Mouse (Mus musculus): ENCODE data around the gene St5. TPM values are rescaled to one million over a fixed set of nuclear protein-coding genes. Genes with fewer than 3 reads are reported as not detected.

The St5 gene
- polyA plus RNA-seq, 1 experiment: 123 TPM

GRCm38 (mm10) chr7:109545255-109545993 is 158.0 kb downstream of the St5 start:
- TF ChIP-seq CTCF (IDR thresholded peaks at IDR 0.05; ENCODE audit: insufficient read depth, low read length): no peak
- TF ChIP-seq POLR2A (IDR thresholded peaks at IDR 0.05; ENCODE audit: borderline replicate concordance, extremely low read depth, low read depth, low read length): no peak
- WGBS: 44% methylated on average over 10 of the region's 10 CpGs
- no peak for DNase-seq
- H3K4me3 ChIP-seq (replicated peaks; ENCODE audit: extremely low read depth, low read depth, low read length): no peak overlapping the region
- peaks cover 28% of the 10 kb centered on the region for H3K4me1 ChIP-seq (ENCODE audit: control insufficient read depth, insufficient read depth, low read length)

- no peak for TF ChIP-seq CTCF (IDR thresholded peaks at IDR 0.05; ENCODE audit: insufficient read depth, low read length)
- TF ChIP-seq POLR2A (IDR thresholded peaks at IDR 0.05; ENCODE audit: borderline replicate concordance, extremely low read depth, low read depth, low read length): no peak
- DNase-seq: no peak
- Histone ChIP-seq H3K4me3 (replicated peaks; ENCODE audit: extremely low read depth, low read depth, low read length) (no peak overlapping the region), H3K4me1 (ENCODE audit: control insufficient read depth, insufficient read depth, low read length) (peaks cover 24% of the 10 kb centered on the region)
- 40% methylated on average over 5 of the region's 5 CpGs for WGBS
Measured at GRCm38 (mm10) chr7:109544792-109545191, 158.6 kb downstream of the St5 start.

GRCm38 (mm10) chr7:109542364-109542628 is 161.1 kb downstream of the St5 start:
- DNase-seq: no peak
- Histone ChIP-seq H3K4me1 (ENCODE audit: control insufficient read depth, insufficient read depth, low read length) (peaks cover 18% of the 10 kb centered on the region), H3K4me3 (replicated peaks; ENCODE audit: extremely low read depth, low read depth, low read length) (no peak overlapping the region)
- WGBS: 66% methylated on average over 3 of the region's 3 CpGs
- TF ChIP-seq CTCF (IDR thresholded peaks at IDR 0.05; ENCODE audit: insufficient read depth, low read length): no peak
- no peak for TF ChIP-seq POLR2A (IDR thresholded peaks at IDR 0.05; ENCODE audit: borderline replicate concordance, extremely low read depth, low read depth, low read length)

- Histone ChIP-seq H3K4me3 (replicated peaks; ENCODE audit: extremely low read depth, low read depth, low read length) (no peak overlapping the region), H3K4me1 (ENCODE audit: control insufficient read depth, insufficient read depth, low read length) (peaks cover 19% of the 10 kb centered on the region)
- TF ChIP-seq CTCF (IDR thresholded peaks at IDR 0.05; ENCODE audit: insufficient read depth, low read length) (no peak), POLR2A (IDR thresholded peaks at IDR 0.05; ENCODE audit: borderline replicate concordance, extremely low read depth, low read depth, low read length) (no peak)
- no peak for DNase-seq
- WGBS: 49% methylated on average over 10 of the region's 10 CpGs
Measured at GRCm38 (mm10) chr7:109541609-109542363, 161.6 kb downstream of the St5 start.

- TF ChIP-seq POLR2A (IDR thresholded peaks at IDR 0.05; ENCODE audit: borderline replicate concordance, extremely low read depth, low read depth, low read length) (no peak), CTCF (IDR thresholded peaks at IDR 0.05; ENCODE audit: insufficient read depth, low read length) (no peak)
- H3K4me3 ChIP-seq (replicated peaks; ENCODE audit: extremely low read depth, low read depth, low read length): no peak overlapping the region
- DNase-seq: no peak
- peaks cover 20% of the 10 kb centered on the region for H3K4me1 ChIP-seq (ENCODE audit: control insufficient read depth, insufficient read depth, low read length)
Measured at GRCm38 (mm10) chr7:109540902-109541301, 162.5 kb downstream of the St5 start.

- TF ChIP-seq CTCF (IDR thresholded peaks at IDR 0.05; ENCODE audit: insufficient read depth, low read length): no peak
- no peak for TF ChIP-seq POLR2A (IDR thresholded peaks at IDR 0.05; ENCODE audit: borderline replicate concordance, extremely low read depth, low read depth, low read length)
- Histone ChIP-seq H3K4me3 (replicated peaks; ENCODE audit: extremely low read depth, low read depth, low read length) (no peak overlapping the region), H3K4me1 (ENCODE audit: control insufficient read depth, insufficient read depth, low read length) (peaks cover 6% of the 10 kb centered on the region)
- 36% methylated on average over 4 of the region's 4 CpGs for WGBS
- DNase-seq: no peak
Measured at GRCm38 (mm10) chr7:109536451-109536946, 166.9 kb downstream of the St5 start.

GRCm38 (mm10) chr7:109534921-109535320 is 168.5 kb downstream of the St5 start:
- DNase-seq: no peak
- TF ChIP-seq POLR2A (IDR thresholded peaks at IDR 0.05; ENCODE audit: borderline replicate concordance, extremely low read depth, low read depth, low read length) (no peak), CTCF (IDR thresholded peaks at IDR 0.05; ENCODE audit: insufficient read depth, low read length) (no peak)
- WGBS: 85% methylated on average over 3 of the region's 3 CpGs
- Histone ChIP-seq H3K4me3 (replicated peaks; ENCODE audit: extremely low read depth, low read depth, low read length) (no peak overlapping the region), H3K4me1 (ENCODE audit: control insufficient read depth, insufficient read depth, low read length) (peaks cover 13% of the 10 kb centered on the region)

GRCm38 (mm10) chr7:109533888-109534287 is 169.5 kb downstream of the St5 start:
- TF ChIP-seq POLR2A (IDR thresholded peaks at IDR 0.05; ENCODE audit: borderline replicate concordance, extremely low read depth, low read depth, low read length) (no peak), CTCF (IDR thresholded peaks at IDR 0.05; ENCODE audit: insufficient read depth, low read length) (no peak)
- no peak overlapping the region for H3K4me3 ChIP-seq (replicated peaks; ENCODE audit: extremely low read depth, low read depth, low read length)
- H3K4me1 ChIP-seq (ENCODE audit: control insufficient read depth, insufficient read depth, low read length): peaks cover 15% of the 10 kb centered on the region
- DNase-seq: no peak
- WGBS: 82% methylated on average over 4 of the region's 4 CpGs

GRCm38 (mm10) chr7:109533129-109533528 is 170.3 kb downstream of the St5 start:
- H3K4me3 ChIP-seq (replicated peaks; ENCODE audit: extremely low read depth, low read depth, low read length): no peak overlapping the region
- WGBS: 87% methylated on average over 4 of the region's 4 CpGs
- no peak for DNase-seq
- H3K4me1 ChIP-seq (ENCODE audit: control insufficient read depth, insufficient read depth, low read length): peaks cover 19% of the 10 kb centered on the region
- TF ChIP-seq CTCF (IDR thresholded peaks at IDR 0.05; ENCODE audit: insufficient read depth, low read length): no peak
- TF ChIP-seq POLR2A (IDR thresholded peaks at IDR 0.05; ENCODE audit: borderline replicate concordance, extremely low read depth, low read depth, low read length): no peak

GRCm38 (mm10) chr7:109532691-109533090 is 170.7 kb downstream of the St5 start:
- no peak for DNase-seq
- peaks cover 19% of the 10 kb centered on the region for H3K4me1 ChIP-seq (ENCODE audit: control insufficient read depth, insufficient read depth, low read length)
- H3K4me3 ChIP-seq (replicated peaks; ENCODE audit: extremely low read depth, low read depth, low read length): no peak overlapping the region
- 39% methylated on average over 3 of the region's 3 CpGs for WGBS
- TF ChIP-seq POLR2A (IDR thresholded peaks at IDR 0.05; ENCODE audit: borderline replicate concordance, extremely low read depth, low read depth, low read length): no peak
- TF ChIP-seq CTCF (IDR thresholded peaks at IDR 0.05; ENCODE audit: insufficient read depth, low read length): no peak
